Mouse (Mus musculus): ENCODE measurements around the gene Sergef. TPM values are rescaled to one million over a fixed set of nuclear protein-coding genes. Genes with fewer than 3 reads are reported as not detected.

The Sergef gene
- polyA plus RNA-seq, 1 experiment from 2014 or later: 34.5 TPM

- Histone ChIP-seq H3K9ac (no peak overlapping the region), H3K4me2 (no peak overlapping the region), H3K36me3 (no peaks in the 10 kb centered on the region), H3K9me3 (no peaks in the 10 kb centered on the region), H3K27me3 (0 out of 2 replicates have a peak, but pooled peaks cover 3% of the 10 kb centered on the region), H3K4me3 (no peak overlapping the region), H3K4me1 (replicated peaks) (peaks cover 48% of the 10 kb centered on the region), H3K27ac (no peak overlapping the region)
- 84% methylated on average over 7 of the region's 7 CpGs for WGBS
- no peak for ATAC-seq (ENCODE audit: low FRiP score)
Measured at GRCm38 (mm10) chr7:46417467-46417866, 222.1 kb downstream of the Sergef start.

DNA sequence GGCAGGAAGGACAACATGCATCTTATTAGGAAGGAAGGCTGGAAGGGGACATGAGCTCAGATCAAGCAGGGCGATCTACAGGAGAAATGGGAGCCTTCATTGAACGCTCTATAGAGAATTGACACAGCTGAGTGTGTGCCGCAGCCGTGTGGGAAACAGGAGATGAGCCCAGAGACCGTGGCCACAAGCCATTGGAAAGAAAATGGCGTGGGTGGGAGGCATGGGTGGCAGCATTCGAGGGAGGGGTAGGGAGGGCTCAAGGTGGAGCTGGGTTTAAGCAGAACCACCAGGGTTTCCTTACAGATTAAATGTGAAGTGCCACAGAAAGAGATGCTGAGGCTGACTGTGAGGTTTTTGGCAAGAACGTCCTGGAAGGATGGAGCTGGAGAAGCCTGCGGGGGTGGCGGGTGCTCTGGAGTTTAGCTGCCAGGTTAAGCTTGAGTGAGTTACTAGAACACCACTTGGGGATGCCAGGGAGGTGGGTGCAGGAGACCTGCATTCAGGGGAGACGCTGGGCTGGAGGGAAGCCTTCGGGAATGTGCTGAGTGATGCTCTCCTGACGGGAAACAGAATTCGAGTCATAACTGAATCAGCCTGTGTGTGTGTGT, 223.7 kb downstream of the Sergef start:
- ATAC-seq (ENCODE audit: low FRiP score): no peak
- Histone ChIP-seq H3K36me3 (no peaks in the 10 kb centered on the region), H3K27ac (no peak overlapping the region), H3K9me3 (no peaks in the 10 kb centered on the region), H3K27me3 (0 out of 2 replicates have a peak, but pooled peaks cover 3% of the 10 kb centered on the region), H3K9ac (no peak overlapping the region), H3K4me1 (replicated peaks) (peaks cover 32% of the 10 kb centered on the region), H3K4me2 (no peak overlapping the region), H3K4me3 (no peak overlapping the region)
- WGBS: 71% methylated on average over 14 of the region's 14 CpGs

DNA sequence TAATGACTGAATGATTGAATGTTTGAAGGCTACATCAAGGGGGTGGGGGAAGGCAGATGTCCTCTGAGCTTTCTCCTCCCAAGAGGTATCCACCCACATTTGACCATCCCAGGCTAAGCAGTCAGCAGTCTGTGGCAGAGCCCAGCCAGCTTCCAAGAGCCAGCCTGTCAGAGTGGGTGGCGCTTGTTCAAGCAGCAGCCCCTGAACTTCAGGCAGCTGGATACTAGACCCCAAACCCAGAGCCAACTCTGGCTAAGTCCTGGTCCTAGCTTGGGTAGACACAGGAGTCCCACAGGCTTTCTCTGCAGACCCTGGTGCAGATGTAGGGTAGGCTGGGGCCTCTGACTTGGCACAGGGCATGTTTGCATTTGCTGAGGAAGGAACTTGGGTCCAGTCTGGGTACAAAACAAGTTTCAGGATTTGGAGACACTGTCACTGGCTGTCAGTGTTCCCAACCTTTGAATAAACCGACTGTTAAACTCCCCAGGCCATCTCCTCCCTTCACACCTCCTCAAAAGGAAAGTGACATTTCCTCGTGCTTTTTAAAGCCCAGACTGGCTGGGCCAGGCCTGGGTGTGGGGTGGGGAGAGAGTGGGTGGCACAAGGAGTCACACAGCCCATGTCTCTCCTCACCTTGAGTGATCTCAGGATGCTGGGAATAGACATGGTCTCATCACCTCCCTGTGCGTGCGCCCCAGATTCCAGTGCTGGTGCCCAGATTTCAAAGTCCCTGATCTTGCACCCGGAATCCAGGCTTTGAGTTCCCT, 225.5 kb downstream of the Sergef start:
- Histone ChIP-seq H3K36me3 (no peaks in the 10 kb centered on the region), H3K27ac (no peak overlapping the region), H3K4me3 (no peak overlapping the region), H3K9ac (no peak overlapping the region), H3K4me2 (no peak overlapping the region), H3K27me3 (0 out of 2 replicates have a peak, but pooled peaks cover 3% of the 10 kb centered on the region), H3K9me3 (no peaks in the 10 kb centered on the region), H3K4me1 (replicated peaks) (peaks cover 33% of the 10 kb centered on the region)
- no peak for ATAC-seq (ENCODE audit: low FRiP score)
- WGBS: 78% methylated on average over 6 of the region's 6 CpGs

DNA sequence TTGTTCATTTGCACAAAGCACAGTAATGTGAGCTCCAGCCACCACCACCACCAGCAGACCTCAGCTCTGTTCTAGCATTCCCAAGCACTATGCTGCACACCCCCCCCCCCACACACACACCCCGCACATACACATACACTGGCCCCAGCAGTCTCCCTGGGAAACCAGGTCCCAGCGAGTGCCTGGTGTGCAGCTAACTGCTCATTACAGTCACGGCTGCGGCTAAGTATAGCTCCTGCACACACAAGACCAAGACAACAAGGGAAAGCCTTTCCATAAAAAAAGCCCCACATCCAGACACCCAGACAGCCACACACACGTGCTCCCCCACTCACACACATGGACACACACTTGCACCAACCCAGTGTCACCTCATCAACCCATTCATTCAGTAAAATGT, 226.8 kb downstream of the Sergef start:
- H3K4me1 ChIP-seq (replicated peaks): peaks cover 31% of the 10 kb centered on the region
- no peak overlapping the region for H3K9ac ChIP-seq
- no peak overlapping the region for H3K4me2 ChIP-seq
- WGBS: 77% methylated on average over 5 of the region's 5 CpGs
- no peak overlapping the region for H3K27ac ChIP-seq
- H3K4me3 ChIP-seq: no peak overlapping the region
- H3K9me3 ChIP-seq: no peaks in the 10 kb centered on the region
- H3K27me3 ChIP-seq: 0 out of 2 replicates have a peak, but pooled peaks cover 3% of the 10 kb centered on the region
- no peaks in the 10 kb centered on the region for H3K36me3 ChIP-seq
- ATAC-seq (ENCODE audit: low FRiP score): no peak

GRCm38 (mm10) chr7:46410727-46411126, 228.9 kb downstream of the Sergef start:
- H3K4me1 ChIP-seq (replicated peaks): peaks cover 21% of the 10 kb centered on the region
- no peak overlapping the region for H3K4me2 ChIP-seq
- H3K9ac ChIP-seq: no peak overlapping the region
- peaks cover 6% of the 10 kb centered on the region; the same call in 1 of the 2 replicates for H3K36me3 ChIP-seq
- H3K27ac ChIP-seq: no peak overlapping the region
- no peaks in the 10 kb centered on the region for H3K9me3 ChIP-seq
- H3K27me3 ChIP-seq: 0 out of 2 replicates have a peak, but pooled peaks cover 6% of the 10 kb centered on the region
- no peak overlapping the region for H3K4me3 ChIP-seq
- ATAC-seq (ENCODE audit: low FRiP score): no peak
- WGBS: 81% methylated on average over 6 of the region's 6 CpGs

GRCm38 (mm10) chr7:46409204-46409789, 230.3 kb downstream of the Sergef start:
- Histone ChIP-seq H3K9ac (no peak overlapping the region), H3K4me2 (no peak overlapping the region), H3K36me3 (peaks cover 14% of the 10 kb centered on the region; the same call in 1 of the 2 replicates), H3K27ac (no peak overlapping the region), H3K4me1 (replicated peaks) (peaks cover 16% of the 10 kb centered on the region), H3K9me3 (no peaks in the 10 kb centered on the region), H3K27me3 (0 out of 2 replicates have a peak, but pooled peaks cover 8% of the 10 kb centered on the region), H3K4me3 (no peak overlapping the region)
- WGBS: 38% methylated on average over 12 of the region's 12 CpGs
- ATAC-seq (ENCODE audit: low FRiP score): no peak; the same call in 1 of the 2 replicates

GRCm38 (mm10) chr7:46408606-46409005, 231.0 kb downstream of the Sergef start:
- WGBS: 77% methylated on average over 9 of the region's 9 CpGs
- Histone ChIP-seq H3K4me1 (replicated peaks) (peaks cover 22% of the 10 kb centered on the region), H3K27ac (no peak overlapping the region), H3K9me3 (no peaks in the 10 kb centered on the region), H3K9ac (no peak overlapping the region), H3K4me3 (no peak overlapping the region), H3K27me3 (0 out of 2 replicates have a peak, but pooled peaks cover 8% of the 10 kb centered on the region), H3K36me3 (peaks cover 14% of the 10 kb centered on the region; the same call in 1 of the 2 replicates), H3K4me2 (no peak overlapping the region)
- no peak for ATAC-seq (ENCODE audit: low FRiP score)

DNA sequence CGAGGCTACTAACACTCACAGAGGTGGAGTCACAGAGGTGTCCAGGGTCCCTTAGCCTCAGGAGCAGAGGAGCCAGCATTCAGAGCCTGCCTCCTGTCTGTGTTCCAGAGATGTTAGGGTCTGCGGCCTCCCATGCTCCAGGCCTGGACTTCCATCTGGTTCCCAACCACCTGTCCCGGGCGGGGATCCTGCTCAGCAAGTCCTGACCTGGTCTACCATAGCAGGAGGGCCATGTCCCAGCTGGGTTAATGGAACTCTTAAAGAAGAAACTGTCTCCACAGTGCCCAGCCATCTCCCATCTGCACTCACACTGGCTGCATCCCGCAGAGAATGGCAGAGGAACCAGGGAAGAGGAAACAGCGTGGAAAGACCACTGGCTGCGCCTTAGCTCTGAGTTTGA, 234.9 kb downstream of the Sergef start:
- Histone ChIP-seq H3K27me3 (peaks cover 9% of the 10 kb centered on the region; the same call in 1 of the 2 replicates), H3K4me1 (replicated peaks) (peaks cover 56% of the 10 kb centered on the region), H3K4me3 (no peak overlapping the region), H3K36me3 (peaks cover 14% of the 10 kb centered on the region; the same call in 1 of the 2 replicates), H3K27ac (no peak overlapping the region), H3K9me3 (no peaks in the 10 kb centered on the region), H3K9ac (no peak overlapping the region), H3K4me2 (no peak overlapping the region)
- no peak for ATAC-seq (ENCODE audit: low FRiP score)
- 92% methylated on average over 7 of the region's 7 CpGs for WGBS

DNA sequence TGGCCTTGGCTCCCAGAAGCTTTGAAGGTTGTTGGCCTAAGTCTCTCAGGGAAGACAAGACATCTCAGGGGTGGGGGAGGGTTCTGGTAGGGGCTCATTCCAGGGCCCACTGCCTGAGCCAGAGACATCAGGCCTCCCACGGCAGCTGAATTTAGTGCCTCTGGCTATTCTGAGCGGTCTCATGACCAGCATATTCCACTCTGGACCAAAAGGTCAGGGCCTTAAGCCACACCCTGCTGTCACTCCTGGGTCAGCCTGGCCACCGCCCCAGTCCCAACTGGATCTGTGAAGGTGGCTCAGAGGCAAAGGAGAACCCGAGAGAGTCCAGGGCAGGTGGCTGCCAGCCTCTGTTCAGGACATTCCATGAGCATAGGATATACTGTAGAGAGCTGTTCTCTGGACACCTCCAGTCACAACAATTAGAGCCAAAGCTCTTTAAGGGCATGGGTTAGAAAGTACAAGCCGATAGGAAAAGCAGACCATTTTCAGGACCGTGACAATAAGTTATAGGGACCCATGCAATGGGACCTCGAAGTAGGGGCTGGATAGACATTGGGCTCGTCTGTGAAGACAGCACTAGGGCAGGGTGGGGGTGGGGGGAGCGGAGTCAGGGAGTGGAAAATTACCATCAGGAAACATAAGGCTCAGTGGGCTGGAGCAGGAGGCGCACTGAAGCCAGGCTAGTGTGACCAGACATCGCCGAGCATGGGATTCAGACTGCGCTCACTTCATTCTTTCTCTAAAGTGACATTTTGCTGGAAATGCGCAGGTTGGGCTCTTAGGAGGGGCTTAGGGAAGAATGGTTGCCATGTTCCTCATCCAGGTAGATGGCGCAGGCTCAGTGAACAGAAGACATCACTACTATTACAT, 235.8 kb downstream of the Sergef start:
- Histone ChIP-seq H3K4me3 (no peak overlapping the region), H3K9ac (no peak overlapping the region; the same call in 1 of the 2 replicates), H3K27me3 (peaks cover 17% of the 10 kb centered on the region), H3K36me3 (peaks cover 14% of the 10 kb centered on the region; the same call in 1 of the 2 replicates), H3K4me2 (no peak overlapping the region), H3K4me1 (replicated peaks) (peaks cover 56% of the 10 kb centered on the region), H3K27ac (no peak overlapping the region), H3K9me3 (no peaks in the 10 kb centered on the region)
- 79% methylated on average over 15 of the region's 15 CpGs for WGBS
- ATAC-seq (ENCODE audit: low FRiP score): no peak

DNA sequence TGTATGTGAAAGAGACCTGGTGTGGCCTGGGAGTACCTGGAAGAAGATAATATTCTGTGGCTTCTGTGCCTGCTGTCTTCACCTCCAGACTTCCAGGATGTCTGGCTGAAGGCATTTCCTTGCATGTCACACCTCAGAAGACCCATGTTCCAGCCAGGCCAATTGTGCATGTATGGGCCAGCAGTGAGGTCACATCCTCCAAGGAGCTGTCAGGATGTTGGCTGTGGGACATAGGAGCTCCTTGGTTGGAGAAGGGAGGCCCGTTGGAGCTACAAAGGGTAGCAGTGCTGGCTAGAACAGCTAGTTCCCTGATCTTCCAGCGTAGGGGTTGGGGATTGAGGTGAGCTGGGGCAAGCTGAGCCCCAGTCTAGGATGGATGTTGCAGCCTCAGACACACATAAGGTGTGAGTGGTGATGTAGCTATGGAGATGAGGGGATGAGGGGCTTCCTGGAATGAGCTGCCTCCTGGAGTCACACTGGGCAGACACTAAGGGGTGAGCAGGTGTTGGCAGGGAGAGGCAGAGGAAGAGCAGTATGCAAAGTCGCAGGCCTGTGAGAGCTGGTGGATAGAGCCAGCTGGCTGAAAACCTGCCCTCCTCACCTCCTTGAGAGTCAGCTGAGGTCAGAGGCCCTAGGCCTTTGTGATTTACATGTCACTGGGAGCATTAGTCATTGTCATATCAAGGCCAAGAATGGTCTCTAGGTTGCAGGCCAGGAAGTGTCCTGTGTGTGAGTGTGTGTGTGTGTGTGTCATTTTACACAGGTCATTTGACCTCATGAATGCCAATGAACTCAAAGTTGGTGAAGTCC, 238.0 kb downstream of the Sergef start:
- Histone ChIP-seq H3K27me3 (peaks cover 32% of the 10 kb centered on the region), H3K4me2 (peak overlapping the region; percentile 77), H3K27ac (no peak overlapping the region), H3K4me1 (replicated peaks) (peaks cover 71% of the 10 kb centered on the region), H3K9ac (peak overlapping the region; percentile 56), H3K9me3 (no peaks in the 10 kb centered on the region), H3K36me3 (peaks cover 8% of the 10 kb centered on the region; the same call in 1 of the 2 replicates), H3K4me3 (peak overlapping the region; percentile 90; the same call in 1 of the 2 replicates)
- 77% methylated on average over 3 of the region's 3 CpGs for WGBS
- ATAC-seq (ENCODE audit: low FRiP score): no peak

- H3K9ac ChIP-seq: peak overlapping the region; percentile 67
- peak overlapping the region; percentile 77 for H3K4me2 ChIP-seq
- peaks cover 5% of the 10 kb centered on the region; the same call in 1 of the 2 replicates for H3K36me3 ChIP-seq
- peak overlapping the region; percentile 60 for H3K27ac ChIP-seq
- peak overlapping the region; percentile 90 for H3K4me3 ChIP-seq
- peaks cover 41% of the 10 kb centered on the region for H3K27me3 ChIP-seq
- H3K4me1 ChIP-seq (replicated peaks): peaks cover 79% of the 10 kb centered on the region
- ATAC-seq (ENCODE audit: low FRiP score): no peak
- H3K9me3 ChIP-seq: no peaks in the 10 kb centered on the region
- 24% methylated on average over 8 of the region's 8 CpGs for WGBS
Measured at GRCm38 (mm10) chr7:46400346-46400745, 239.3 kb downstream of the Sergef start.

All from hindbrain, embryonic 13.5 days (tissue).